Mouse (Mus musculus) limb, embryonic 10.5 days (tissue): Measurements from ENCODE around the gene Agap3. TPM values are rescaled to one million over a fixed set of nuclear protein-coding genes. Genes with fewer than 3 reads are reported as not detected.

Experiments
- DNase-seq: peaks from one replicate; pipeline ENCODE4 v3.0.0-alpha.2; 2017; ENCODE audit warnings: low spot score
- H3K27ac ChIP-seq: fragments of 300-500 bp; sonication (generic); 2 replicates; pipeline ENCODE4 v1.5.1; 2016; ENCODE audit warnings: mild to moderate bottlenecking
- H3K27me3 ChIP-seq: fragments of 300-500 bp; sonication (generic); 2 replicates; pipeline ENCODE4 v1.6.1; 2016; ENCODE audit warnings: low read depth, mild to moderate bottlenecking; ENCODE audit not compliant: poor library complexity, severe bottlenecking
- H3K36me3 ChIP-seq: fragments of 300-500 bp; sonication (generic); 2 replicates; pipeline ENCODE4 v1.6.1; 2016; ENCODE audit warnings: mild to moderate bottlenecking, moderate library complexity
- H3K4me1 ChIP-seq: fragments of 300-500 bp; sonication (generic); 2 replicates; pipeline ENCODE4 v1.6.1; 2016
- H3K4me3 ChIP-seq: fragments of 300-500 bp; sonication (generic); 2 replicates; pipeline ENCODE4 v1.5.1; 2016; ENCODE audit warnings: mild to moderate bottlenecking, moderate library complexity
- H3K9me3 ChIP-seq: fragments of 300-500 bp; sonication (generic); replicated peaks from 2 replicates; pipeline ENCODE4 v1.6.1; 2016; ENCODE audit warnings: mild to moderate bottlenecking
- WGBS: fragments of 180-500 bp; shearing (Covaris S2); methylation state at CpG from one replicate; pipeline ENCODE4 v1.1.7; 2016; 5-methylcytosine and 5-hydroxymethylcytosine counted together
- polyA plus RNA-seq: library from polyadenylated mRNA; unstranded; fragments of >200 nt; fragmentation: Nextera tagmentation; extraction: Ambion mirVana; gene quantifications from 2 replicates; pipeline ENCODE4 v1.2.1, GENCODE M21; 2016

The Agap3 gene
- polyA plus RNA-seq, 1 experiment from 2014 or later = 39.8 TPM

DNA sequence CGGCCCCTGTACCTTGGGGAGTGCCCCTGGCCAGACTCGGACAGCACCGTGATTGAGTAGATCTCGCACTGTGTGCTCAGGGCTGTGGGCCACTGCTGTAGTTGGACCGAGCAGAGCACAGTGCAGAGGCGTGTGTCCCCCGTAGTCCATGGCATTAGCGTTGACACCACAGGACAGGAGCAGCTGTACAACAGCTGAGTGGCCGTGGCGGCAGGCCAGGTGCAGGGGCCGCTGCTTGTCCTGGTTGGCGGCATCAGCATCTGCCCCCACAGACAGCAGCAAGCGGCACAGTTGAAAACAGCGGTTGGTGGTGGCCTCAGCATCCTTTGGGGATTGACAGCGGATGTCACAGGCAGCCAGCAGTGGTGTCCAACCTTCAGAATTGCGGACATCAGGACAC is 85.6 kb downstream of the Agap3 start:
- no peak for DNase-seq
- Histone ChIP-seq H3K36me3 (no peaks in the 10 kb centered on the region), H3K27ac (no peak overlapping the region), H3K9me3 (no peaks in the 10 kb centered on the region), H3K4me3 (no peak overlapping the region), H3K27me3 (peaks cover 71% of the 10 kb centered on the region), H3K4me1 (peaks cover 25% of the 10 kb centered on the region)
- WGBS = 73% methylated on average over 16 of the region's 16 CpGs

GRCm38 (mm10) chr5:24539571-24540296 is 87.8 kb downstream of the Agap3 start:
- Histone ChIP-seq H3K27me3 (peaks cover 51% of the 10 kb centered on the region), H3K36me3 (no peaks in the 10 kb centered on the region), H3K4me3 (no peak overlapping the region), H3K9me3 (no peaks in the 10 kb centered on the region), H3K4me1 (peaks cover 18% of the 10 kb centered on the region), H3K27ac (no peak overlapping the region)
- WGBS = 83% methylated on average over 22 of the region's 22 CpGs
- DNase-seq = no peak

GRCm38 (mm10) chr5:24540387-24541143 is 88.6 kb downstream of the Agap3 start, which contains the start of gene Asb10:
TSS of gene Asb10 (minus strand) at chr5:24540978.
- H3K27me3 ChIP-seq = peaks cover 51% of the 10 kb centered on the region
- no peaks in the 10 kb centered on the region for H3K9me3 ChIP-seq
- H3K4me1 ChIP-seq = peaks cover 18% of the 10 kb centered on the region
- WGBS = 41% methylated on average over 14 of the region's 14 CpGs
- H3K27ac ChIP-seq = no peak within 1 kb of the TSS; the same call in none of the 2 replicates
- DNase-seq = no peak
- H3K4me3 ChIP-seq = peak within 1 kb of the TSS; percentile 24; the same call in 1 of the 2 replicates
- no peaks in the 10 kb centered on the region for H3K36me3 ChIP-seq

DNA sequence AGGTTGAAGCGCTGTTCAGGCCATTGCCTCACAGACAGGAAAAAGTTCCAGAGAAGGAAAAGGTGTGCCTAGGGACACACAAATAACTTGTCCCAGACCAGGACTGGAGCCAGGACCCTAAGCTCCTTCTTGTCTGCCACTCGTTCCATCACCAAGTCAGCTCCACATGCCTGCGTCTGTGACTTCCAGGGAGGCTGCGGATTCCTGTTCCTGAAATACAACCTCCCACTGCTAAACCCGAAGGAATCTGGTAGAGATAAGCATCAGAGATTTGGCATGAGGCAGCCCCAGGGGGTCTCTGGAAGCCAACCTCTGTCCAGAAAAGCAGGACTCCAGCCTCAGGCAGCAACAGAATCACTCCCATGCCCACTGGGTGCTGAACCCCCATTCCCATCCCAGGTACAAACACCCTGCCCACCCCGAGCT is 89.2 kb downstream of the Agap3 start:
- Histone ChIP-seq H3K9me3 (no peaks in the 10 kb centered on the region), H3K27ac (no peak overlapping the region; the same call in 1 of the 2 replicates), H3K4me1 (peaks cover 18% of the 10 kb centered on the region), H3K36me3 (no peaks in the 10 kb centered on the region), H3K4me3 (no peak overlapping the region; the same call in 1 of the 2 replicates), H3K27me3 (peaks cover 51% of the 10 kb centered on the region)
- DNase-seq = no peak
- WGBS = 30% methylated on average over 6 of the region's 6 CpGs

- no peaks in the 10 kb centered on the region for H3K9me3 ChIP-seq
- no peak for DNase-seq
- peaks cover 15% of the 10 kb centered on the region for H3K4me1 ChIP-seq
- no peaks in the 10 kb centered on the region for H3K36me3 ChIP-seq
- WGBS = 78% methylated on average over 7 of the region's 7 CpGs
- H3K27ac ChIP-seq = no peak overlapping the region
- H3K27me3 ChIP-seq = peaks cover 38% of the 10 kb centered on the region
- no peak overlapping the region for H3K4me3 ChIP-seq
Observed at GRCm38 (mm10) chr5:24542643-24543042, 90.7 kb downstream of the Agap3 start.

DNA sequence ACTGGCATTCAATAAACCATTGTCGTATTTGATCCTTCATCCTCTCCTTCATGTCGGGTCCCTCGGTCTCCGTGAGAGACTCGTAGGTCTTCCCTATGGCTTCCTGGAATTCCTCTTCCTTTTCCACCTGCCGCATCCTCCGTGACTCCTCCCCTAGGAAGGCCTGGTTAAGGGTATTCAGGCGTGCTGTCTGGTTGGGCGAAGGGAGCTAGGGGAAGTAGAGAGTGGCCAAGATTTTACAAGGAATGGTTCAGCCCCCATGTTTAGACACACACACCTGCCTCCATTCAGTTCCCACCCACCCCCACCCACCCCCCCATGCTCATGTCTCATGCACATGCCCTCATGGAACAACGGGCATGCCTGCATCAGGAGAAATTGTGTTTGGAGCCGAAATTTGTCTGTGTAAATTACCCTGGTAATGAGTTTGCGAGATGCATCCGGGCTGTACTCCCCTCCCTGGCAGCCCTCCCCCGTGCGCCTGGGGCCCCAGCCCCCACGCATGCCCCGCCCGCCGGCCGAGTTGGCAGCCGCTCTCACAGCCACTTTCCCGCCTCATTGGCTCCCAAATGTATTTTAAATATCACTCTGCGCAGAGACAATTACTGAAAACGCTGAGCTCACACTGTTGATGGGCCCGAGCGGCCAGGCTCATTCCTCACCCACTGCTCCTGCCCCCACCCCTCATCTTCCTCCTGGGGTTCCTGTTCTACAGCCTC is 98.8 kb downstream of the Agap3 start:
- Histone ChIP-seq H3K27me3 (peaks cover 42% of the 10 kb centered on the region), H3K4me3 (peak overlapping the region; percentile 37), H3K4me1 (peaks cover 38% of the 10 kb centered on the region), H3K36me3 (no peaks in the 10 kb centered on the region), H3K27ac (peak overlapping the region; percentile 10; the same call in 1 of the 2 replicates), H3K9me3 (no peaks in the 10 kb centered on the region)
- DNase-seq = no peak
- 42% methylated on average over 26 of the region's 26 CpGs for WGBS

DNA sequence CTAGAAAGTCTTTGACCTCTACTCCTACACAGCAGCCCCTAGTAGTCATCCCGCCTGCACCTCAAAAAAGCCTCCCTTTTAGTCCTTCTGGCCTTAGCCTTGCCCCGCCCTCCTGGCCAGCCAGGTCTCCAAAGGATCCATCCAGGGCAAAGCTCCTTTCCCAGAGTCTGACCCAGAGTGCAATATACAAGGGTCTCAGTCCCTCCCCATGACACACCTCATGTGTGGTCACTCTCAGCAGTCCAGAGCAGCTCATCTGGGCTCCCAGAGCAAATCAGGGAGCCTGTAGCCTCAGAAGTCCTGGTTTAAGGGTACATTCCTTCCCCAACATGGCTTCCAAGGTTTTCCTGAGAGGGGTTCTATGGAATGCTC is 99.3 kb downstream of the Agap3 start:
- Histone ChIP-seq H3K27ac (peak overlapping the region; percentile 10; the same call in 1 of the 2 replicates), H3K27me3 (peaks cover 42% of the 10 kb centered on the region)

More for the DNA sequence above, 99.3 kb downstream of the Agap3 start:
- Histone ChIP-seq H3K4me3 (peak overlapping the region; percentile 37), H3K4me1 (peaks cover 38% of the 10 kb centered on the region), H3K36me3 (no peaks in the 10 kb centered on the region), H3K9me3 (no peaks in the 10 kb centered on the region)
- DNase-seq = no peak
- WGBS = 50% methylated on average over 2 of the region's 2 CpGs

Other genes starting within 250 kb of the Agap3 start
- 15.0 and 19.3 TPM in 2 replicates for gene Kcnh2, start 100.6 kb upstream of the Agap3 start, polyA plus RNA-seq
- gene Nos3, start 87.4 kb upstream of the Agap3 start, polyA plus RNA-seq = 8.4 and 8.9 TPM in 2 replicates
- 1.4 and 2.1 TPM in 2 replicates for gene Atg9b, start 60.0 kb upstream of the Agap3 start, polyA plus RNA-seq
- 56.6 and 56.7 TPM in 2 replicates for gene Abcb8, start 58.5 kb upstream of the Agap3 start, polyA plus RNA-seq
- gene Asic3, start 38.8 kb upstream of the Agap3 start, polyA plus RNA-seq = 0.13 and 0.30 TPM in 2 replicates
- gene Cdk5, start 28.6 kb upstream of the Agap3 start, polyA plus RNA-seq = 37.2 and 48.5 TPM in 2 replicates
- 33.7 and 43.9 TPM in 2 replicates for gene Slc4a2, start 28.3 kb upstream of the Agap3 start, polyA plus RNA-seq
- 101 and 118 TPM in 2 replicates for gene Fastk, start 6.9 kb upstream of the Agap3 start, polyA plus RNA-seq
- 22.1 and 24.2 TPM in 2 replicates for gene Tmub1, start 4.3 kb upstream of the Agap3 start, polyA plus RNA-seq
- 0.04 TPM in 1 of 2 replicates, not detected in the other for gene Gbx1, start 75.0 kb downstream of the Agap3 start, polyA plus RNA-seq
- gene Asb10, start 88.8 kb downstream of the Agap3 start, polyA plus RNA-seq = 0.13 and 0.15 TPM in 2 replicates
- 0.05 TPM in 1 of 2 replicates, not detected in the other for gene 4931409K22Rik, start 104.6 kb downstream of the Agap3 start, polyA plus RNA-seq
- 177 and 197 TPM in 2 replicates for gene Abcf2, start 125.3 kb downstream of the Agap3 start, polyA plus RNA-seq
- 15.1 and 19.0 TPM in 2 replicates for gene Chpf2, start 134.6 kb downstream of the Agap3 start, polyA plus RNA-seq
- gene Smarcd3, start 172.2 kb downstream of the Agap3 start, polyA plus RNA-seq = 21.5 and 34.3 TPM in 2 replicates
- 23.7 and 26.9 TPM in 2 replicates for gene Nub1, start 233.4 kb downstream of the Agap3 start, polyA plus RNA-seq